24 mouse cellular contexts compared by ENCODE assay signal in genomic region chr12:17696395-17696794, GRCm38 (mm10).
"Had no signal": no experiment of that assay in that cellular context is flagged by ENCODE, and none has a peak within 500 bp of the region (broad histone marks: within the 10 kb centered on the region; RNA-seq: fewer than 3 reads in every experiment).

No protein-coding gene starts in this region.

- H3K4me3 ChIP-seq: heart, adult 2 months; heart, embryonic 13.5 days; heart, embryonic 15.5 days; intestine, embryonic 15.5 days; layer of hippocampus, adult 2 months; limb, embryonic 13.5 days; limb, embryonic 15.5 days; liver, embryonic 12.5 days had no signal

- H3K9me3 ChIP-seq: heart, embryonic 13.5 days; heart, embryonic 15.5 days; intestine, embryonic 15.5 days; limb, embryonic 13.5 days; limb, embryonic 15.5 days; liver, embryonic 12.5 days had no signal

- DNase-seq: gastrocnemius, postnatal 14 days; gastrocnemius, postnatal 36 days; heart, adult 2 months; heart, postnatal 14 days; heart, postnatal 36 days; kidney, adult 18-20 months; kidney, adult 8-10 months; kidney, postnatal 10 days; kidney, postnatal 25 days; kidney, postnatal 4 days; left cerebral cortex, postnatal 4 days had no signal

- H3K36me3 ChIP-seq: heart, embryonic 13.5 days; heart, embryonic 15.5 days; intestine, embryonic 15.5 days; limb, embryonic 13.5 days; limb, embryonic 15.5 days; liver, embryonic 12.5 days had no signal

- ATAC-seq: hindbrain, embryonic 16.5 days; inflammation-experienced regulatory T-cells, adult 6 months; intestine, embryonic 15.5 days; intestine, postnatal 0 days; liver, embryonic 12.5 days had no signal

- H3K27ac ChIP-seq: heart, adult 2 months; heart, embryonic 13.5 days; heart, embryonic 15.5 days; hindbrain, embryonic 14.5 days; intestine, embryonic 15.5 days; layer of hippocampus, adult 2 months; limb, embryonic 13.5 days; limb, embryonic 15.5 days; liver, embryonic 12.5 days; liver, embryonic 14.5 days had no signal

- H3K27me3 ChIP-seq: intestine, embryonic 15.5 days; limb, embryonic 15.5 days had no signal

- H3K4me2 ChIP-seq: heart, embryonic 11.5 days; heart, embryonic 13.5 days; heart, embryonic 15.5 days; hindbrain, embryonic 14.5 days; intestine, embryonic 15.5 days; limb, embryonic 13.5 days; limb, embryonic 15.5 days; liver, embryonic 12.5 days had no signal

- H3K9ac ChIP-seq: heart, embryonic 13.5 days; heart, embryonic 15.5 days; hindbrain, embryonic 14.5 days; intestine, embryonic 15.5 days; limb, embryonic 13.5 days; limb, embryonic 15.5 days; liver, embryonic 12.5 days; liver, embryonic 14.5 days had no signal
